Mouse (Mus musculus) myocyte (in vitro differentiated cells): ENCODE results near the gene Diaph2.

Source experiments
- TCF12 ChIP-seq: IDR thresholded peaks from one replicate; pipeline ENCODE4 v1.6.1; 2011; ENCODE audit warnings: mild to moderate bottlenecking, control low read depth; ENCODE audit not compliant: poor library complexity, insufficient read depth, severe bottlenecking
- USF1 ChIP-seq: IDR thresholded peaks from one replicate; pipeline ENCODE4 v1.6.1; 2011; ENCODE audit warnings: low read depth, mild to moderate bottlenecking, control low read depth, moderate library complexity

- TF ChIP-seq TCF12 (no peak), USF1 (no peak)
Measured at GRCm38 (mm10) chrX:129884465-129884864, 134.9 kb downstream of the Diaph2 start.
